Mouse (Mus musculus) WW6 (cell line): ENCODE results near the gene Zfp62.

Experiments
- DNase-seq: peaks from one replicate; pipeline ENCODE4 v3.0.0-alpha.2; 2013; ENCODE audit warnings: low read depth, low spot score

Gene Zfp62

DNA sequence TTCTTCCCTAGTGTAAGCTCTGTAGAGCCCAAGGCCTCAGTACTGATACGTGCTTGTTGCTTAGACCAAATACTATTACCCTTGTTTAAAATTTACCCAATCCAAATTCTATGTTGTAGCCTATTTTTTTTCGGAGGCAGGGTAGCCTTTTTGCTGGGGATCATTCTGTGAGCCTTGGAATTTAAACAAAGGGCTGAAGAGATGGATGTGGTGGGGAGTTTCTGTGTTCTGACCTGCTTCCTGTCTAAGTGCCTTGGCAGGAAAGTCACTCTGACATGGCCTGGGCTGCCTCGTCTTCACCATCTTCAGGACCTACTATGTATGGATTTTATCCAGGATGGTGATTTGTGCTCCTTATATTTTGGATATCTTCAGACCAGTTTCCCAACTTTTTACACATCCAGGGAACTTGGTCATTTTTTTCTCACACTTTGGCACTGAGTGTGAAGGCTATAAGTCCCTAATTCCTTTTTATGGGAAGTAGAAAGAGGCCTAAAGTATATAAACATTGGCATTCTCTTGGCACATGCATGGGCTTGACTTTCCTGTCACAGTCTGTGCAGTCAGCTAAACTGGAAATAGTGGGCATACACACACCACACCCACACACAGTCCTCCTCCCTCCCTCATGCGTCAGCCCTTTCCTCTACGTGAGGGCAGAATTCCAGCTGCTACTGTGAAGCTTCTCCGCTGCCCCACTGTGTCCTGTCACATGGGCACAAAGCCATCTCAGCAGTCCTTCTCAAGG is 45.3 kb downstream of the Zfp62 start:
- DNase-seq = no peak

GRCm38 (mm10) chr11:49248974-49249700 is 46.0 kb downstream of the Zfp62 start:
- DNase-seq = no peak

DNA sequence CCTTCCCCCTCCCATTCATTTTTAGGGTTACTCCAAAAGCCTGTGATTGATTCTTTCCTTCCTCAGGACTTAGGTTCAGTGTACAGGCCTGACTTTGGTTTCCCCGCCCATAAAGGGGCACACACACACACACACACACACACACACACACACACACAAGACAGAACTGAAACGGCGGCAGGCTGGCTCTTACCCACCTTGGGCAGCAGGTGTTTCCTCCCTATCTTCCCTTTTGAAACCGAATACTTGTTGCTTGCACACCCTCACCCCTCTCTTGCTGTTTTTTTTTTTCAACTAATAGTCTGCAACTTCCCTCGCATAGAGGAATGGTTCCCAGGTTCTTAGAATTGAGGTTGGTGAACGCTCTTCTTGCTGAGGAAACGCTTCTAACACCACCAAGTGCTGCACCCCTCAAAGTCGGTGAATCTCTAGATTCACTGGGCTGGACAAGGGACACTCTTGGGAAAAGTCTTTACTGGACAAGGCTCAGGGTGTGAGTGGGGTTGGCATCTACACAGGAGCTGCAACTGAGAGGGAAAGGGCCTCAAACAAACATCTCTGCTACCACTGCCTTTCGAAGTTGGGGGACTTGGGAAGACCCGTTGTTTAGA is 46.8 kb downstream of the Zfp62 start:
- no peak for DNase-seq

- no peak for DNase-seq
Observed at GRCm38 (mm10) chr11:49250422-49251379, 47.6 kb downstream of the Zfp62 start.

DNA sequence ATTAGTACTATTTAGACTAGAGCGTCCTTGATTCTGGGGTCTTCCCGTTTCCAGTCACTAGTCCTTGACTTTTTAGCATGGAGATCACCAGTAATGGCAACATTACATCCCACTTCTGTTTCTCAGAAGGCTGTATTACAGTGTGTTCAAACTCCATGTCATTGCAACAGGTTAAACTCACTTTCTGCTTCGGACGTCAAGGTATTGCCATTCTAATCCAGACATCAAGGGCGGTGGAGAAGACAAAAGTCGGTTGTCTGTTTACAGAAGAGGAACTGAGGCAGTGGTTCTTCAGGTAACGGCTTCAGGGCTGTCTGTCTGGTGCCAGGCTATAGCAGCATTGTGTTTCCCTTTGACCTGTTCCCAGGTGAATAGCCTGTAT is 48.3 kb downstream of the Zfp62 start:
- DNase-seq = no peak

DNA sequence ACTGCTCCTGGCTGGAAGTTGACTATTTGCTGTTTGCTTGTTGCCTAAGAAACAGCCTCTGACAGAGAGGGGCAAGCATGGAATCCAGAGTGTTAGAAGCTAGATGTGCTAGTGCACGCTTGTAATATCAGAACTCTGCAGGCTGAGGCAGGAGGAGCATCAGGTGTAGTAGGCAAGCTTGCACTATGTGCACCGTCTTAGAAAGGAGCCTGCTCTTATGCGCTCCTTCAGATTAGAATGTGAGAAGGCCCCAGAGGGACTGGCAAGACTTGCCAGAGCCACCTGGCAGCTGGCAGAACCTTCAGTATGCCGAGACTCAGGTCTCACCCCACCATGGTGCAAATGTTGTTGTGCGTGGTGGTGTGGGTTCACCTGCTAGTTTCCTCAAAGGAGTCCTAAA is 49.0 kb downstream of the Zfp62 start:
- DNase-seq = no peak

DNA sequence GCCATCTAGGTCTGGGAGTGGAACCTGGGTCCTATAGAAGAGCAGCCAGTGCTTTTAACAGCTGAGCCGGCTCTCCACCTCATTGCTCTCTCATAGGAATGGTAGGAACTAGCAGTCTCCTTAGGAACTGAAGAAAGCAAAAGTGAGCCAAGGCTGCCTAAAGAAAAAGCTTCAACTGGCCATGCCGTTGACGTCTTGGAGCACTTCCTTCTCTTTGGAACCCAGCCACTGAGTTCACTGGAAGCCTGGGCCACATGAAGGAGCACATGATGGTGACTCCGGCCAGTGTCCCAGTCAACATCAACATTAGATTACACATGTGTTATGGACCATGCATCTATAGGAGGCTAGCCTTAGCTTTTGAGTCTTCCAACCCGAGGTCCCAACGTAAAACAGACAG is 49.9 kb downstream of the Zfp62 start:
- DNase-seq = no peak

DNA sequence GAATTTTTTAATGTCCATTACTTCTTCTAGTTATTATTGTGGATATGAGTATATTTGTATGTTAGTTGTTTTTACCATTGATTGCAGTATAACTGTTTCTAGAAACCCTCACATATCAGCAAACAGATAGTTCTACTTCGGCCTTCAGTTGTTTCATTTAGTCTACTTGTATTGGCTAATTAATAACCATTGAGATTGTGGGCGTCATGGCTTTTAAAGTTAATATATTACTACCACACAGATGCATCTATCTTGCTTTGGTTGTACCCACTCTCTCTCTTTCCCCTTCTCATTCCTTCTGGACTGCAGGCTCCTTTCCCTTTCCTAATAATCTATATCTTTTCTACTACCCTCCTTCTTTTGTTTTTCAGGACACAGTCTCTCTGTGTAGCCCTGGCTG is 56.2 kb downstream of the Zfp62 start:
- DNase-seq = no peak

DNA sequence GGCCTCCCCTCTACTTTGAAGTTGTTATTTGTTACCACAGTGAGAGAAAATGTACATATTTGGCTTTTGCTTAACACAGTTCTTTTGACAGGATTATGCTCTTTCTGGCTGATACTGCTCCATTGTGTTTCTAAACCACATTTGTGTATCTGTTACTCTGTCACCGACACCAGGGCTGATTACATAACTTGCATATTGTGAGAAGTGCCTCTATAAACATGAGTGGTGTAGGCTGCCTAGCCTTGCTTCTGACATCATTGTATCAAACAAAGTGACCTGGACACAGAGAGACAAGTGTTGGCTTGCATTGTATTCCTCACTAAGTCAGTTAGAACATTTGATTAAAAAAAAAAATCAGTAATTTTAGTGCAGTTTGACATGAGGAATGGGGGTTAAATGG is 56.7 kb downstream of the Zfp62 start:
- DNase-seq = no peak

- DNase-seq = no peak
Observed at GRCm38 (mm10) chr11:49260598-49261312, 57.7 kb downstream of the Zfp62 start.

GRCm38 (mm10) chr11:49261313-49261855 is 58.3 kb downstream of the Zfp62 start:
- DNase-seq = no peak

- DNase-seq = no peak
Observed at GRCm38 (mm10) chr11:49262286-49262685, 59.2 kb downstream of the Zfp62 start.

- DNase-seq = no peak
Observed at GRCm38 (mm10) chr11:49263149-49263548, 60.1 kb downstream of the Zfp62 start.

GRCm38 (mm10) chr11:49264081-49264480 is 61.0 kb downstream of the Zfp62 start:
- no peak for DNase-seq

DNA sequence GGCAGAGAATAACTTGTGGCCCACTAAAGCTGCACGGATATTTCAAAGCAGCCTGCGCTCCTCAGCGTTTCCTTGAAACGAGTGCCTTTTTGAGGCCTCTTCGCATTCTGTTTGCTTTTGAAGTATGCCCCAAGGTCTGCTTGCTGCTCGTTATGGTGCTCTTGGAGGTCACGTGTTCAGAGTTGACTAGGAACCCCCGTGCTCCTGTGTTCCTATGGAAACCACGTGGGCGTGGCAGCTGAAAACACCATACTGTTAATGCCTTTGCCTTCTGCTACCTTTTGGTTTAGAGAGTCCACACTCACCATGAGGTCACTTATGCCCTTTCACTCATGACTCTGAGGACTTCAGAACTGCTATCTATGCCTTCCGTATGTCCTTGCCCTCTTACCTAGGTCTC is 61.5 kb downstream of the Zfp62 start:
- DNase-seq = no peak

GRCm38 (mm10) chr11:49265101-49265500 is 62.0 kb downstream of the Zfp62 start:
- DNase-seq = no peak

GRCm38 (mm10) chr11:49266671-49267070 is 63.6 kb downstream of the Zfp62 start:
- no peak for DNase-seq

DNA sequence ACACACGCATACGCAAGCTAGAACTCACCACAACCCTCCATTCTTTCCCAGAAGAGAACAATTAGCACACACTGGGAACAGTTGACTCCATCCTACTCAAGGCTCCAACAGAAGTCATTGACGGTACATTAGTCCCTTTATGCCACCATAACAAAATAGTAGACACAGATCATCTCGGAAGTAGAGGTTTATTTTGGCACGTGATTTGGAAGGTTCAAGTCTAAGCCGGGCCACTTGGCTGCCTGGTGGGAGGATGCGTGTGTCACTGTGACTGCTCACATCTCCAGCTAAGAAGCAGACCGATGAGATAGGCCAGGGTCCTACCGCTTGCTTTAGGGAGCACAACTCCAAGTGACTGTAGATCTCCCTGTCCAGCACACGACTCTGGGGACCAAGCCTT is 64.2 kb downstream of the Zfp62 start:
- DNase-seq = no peak

DNA sequence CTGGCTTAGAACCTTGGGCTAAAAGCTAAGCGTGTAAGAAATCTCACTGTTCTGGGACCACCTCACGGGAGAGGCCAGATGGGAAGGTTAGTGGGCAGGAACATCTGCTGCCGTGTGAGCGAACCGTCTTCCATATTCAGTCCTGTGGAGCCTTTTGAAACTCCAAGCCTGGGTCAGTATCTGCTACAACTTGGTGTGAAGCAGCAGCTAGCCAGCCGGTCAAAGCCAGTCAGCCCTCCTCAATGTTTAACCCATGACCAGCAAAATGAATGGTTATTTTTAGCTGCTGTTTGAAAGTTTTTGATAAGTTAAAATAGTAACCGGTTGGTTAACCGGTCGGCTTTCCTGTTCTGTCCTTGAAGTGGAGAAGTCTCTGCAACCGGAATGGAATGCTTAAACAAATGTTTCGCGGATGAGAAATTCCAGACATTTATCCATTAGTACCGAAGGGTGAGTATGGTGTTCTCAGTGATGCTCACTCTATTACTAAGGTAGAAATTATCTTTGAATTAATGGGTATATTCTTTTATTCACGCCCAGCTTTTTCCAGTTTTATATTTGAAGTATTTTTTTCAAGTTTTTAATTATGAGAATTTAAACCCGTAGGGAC is 65.0 kb downstream of the Zfp62 start:
- no peak for DNase-seq
